9 mouse cellular contexts compared by ENCODE assay signal in the genomic region with DNA sequence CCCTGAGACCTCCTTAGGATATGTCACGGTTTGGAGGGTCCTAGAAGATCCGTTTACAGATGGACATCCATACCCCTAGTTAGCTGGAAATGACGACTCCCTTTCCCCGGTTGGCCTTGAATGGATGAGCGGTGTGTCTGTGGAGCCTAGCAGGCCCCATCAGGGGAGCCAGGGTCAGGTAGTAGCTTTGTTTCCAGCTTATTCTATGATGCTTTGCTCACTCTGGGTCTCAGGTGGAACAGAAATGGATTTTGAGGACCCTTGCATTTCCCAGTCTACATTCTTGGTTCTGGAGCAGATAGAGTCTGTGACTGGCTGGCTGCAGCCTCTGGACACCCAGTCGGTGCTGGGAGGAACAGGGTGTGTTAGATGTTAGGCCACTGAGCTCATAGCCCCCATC. TPM values are rescaled to one million over a fixed set of nuclear protein-coding genes. Genes with fewer than 3 reads are reported as not detected.
DNase-seq lines count a peak whose midpoint lies in the region; ATAC-seq and TF ChIP-seq lines count a peak whose summit lies in the region.
"Had no signal": no experiment of that assay in that cellular context is flagged by ENCODE, and none has a peak within 500 bp of the region (broad histone marks: within the 10 kb centered on the region; RNA-seq: fewer than 3 reads in every experiment).

No protein-coding gene starts in this region.

- no peak for ATAC-seq in megakaryocyte, adult 5-6 weeks (ENCODE audit: poor library complexity, severe bottlenecking)
- no peak for ATAC-seq in limb, embryonic 14.5 days (ENCODE audit: low FRiP score, low read depth)
- ATAC-seq in stomach, postnatal 0 days (ENCODE audit: low FRiP score, low TSS enrichment): no peak

- H3K4me3 ChIP-seq in megakaryocyte, embryonic 14.5 days (replicated peaks): peak overlapping the region; percentile 99
- H3K4me3 ChIP-seq in limb, embryonic 14.5 days (replicated peaks; ENCODE audit: low read length): peak overlapping the region; percentile 76
- H3K4me3 ChIP-seq in stomach, postnatal 0 days (ENCODE audit: low read depth, low read length): peak overlapping the region; percentile 82; the same call in 1 of the 2 replicates

- WGBS in limb, embryonic 14.5 days: 81% methylated on average over 6 of the region's 6 CpGs
- 66% methylated on average over 6 of the region's 6 CpGs for WGBS in stomach, postnatal 0 days

- H3K27me3 ChIP-seq in megakaryocyte, embryonic 14.5 days (replicated peaks): peaks cover 6% of the 10 kb centered on the region
- no peaks in the 10 kb centered on the region for H3K27me3 ChIP-seq in limb, embryonic 14.5 days (ENCODE audit: control insufficient read depth, insufficient read depth, low read length)
- no peaks in the 10 kb centered on the region for H3K27me3 ChIP-seq in stomach, postnatal 0 days (ENCODE audit: control insufficient read depth, insufficient read depth, low read length)

- no peak for TF ChIP-seq CTCF in stomach, postnatal 0 days (IDR thresholded peaks at IDR 0.05; ENCODE audit: low read depth)

- no peak overlapping the region for H3K9ac ChIP-seq in limb, embryonic 14.5 days (ENCODE audit: low read depth, low read length, severe bottlenecking)
- 0 out of 2 replicates have a peak overlapping the region, but pooled peaks have one; percentile 91 for H3K9ac ChIP-seq in stomach, postnatal 0 days (ENCODE audit: low read length)

- H3K4me1 ChIP-seq in megakaryocyte, embryonic 14.5 days: peaks cover 92% of the 10 kb centered on the region
- peaks cover 40% of the 10 kb centered on the region for H3K4me1 ChIP-seq in limb, embryonic 14.5 days (ENCODE audit: control insufficient read depth, insufficient read depth, low read length)
- H3K4me1 ChIP-seq in stomach, postnatal 0 days (replicated peaks; ENCODE audit: control insufficient read depth, insufficient read depth): peaks cover 16% of the 10 kb centered on the region

- peak overlapping the region; percentile 80; the same call in 1 of the 2 replicates for H3K27ac ChIP-seq in limb, embryonic 14.5 days (replicated peaks; ENCODE audit: low read depth, low read length)
- 0 out of 2 replicates have a peak overlapping the region, but pooled peaks have one; percentile 8 for H3K27ac ChIP-seq in stomach, postnatal 0 days (replicated peaks)

- peak; percentile 12 for DNase-seq in cerebellum, adult 11 months
- DNase-seq in cerebellum, postnatal 36 days: no peak
- no peak for DNase-seq in limb, embryonic 14.5 days (ENCODE audit: low spot score)
- DNase-seq in stomach, postnatal 0 days (ENCODE audit: low spot score): no peak
- DNase-seq in right cerebral cortex, postnatal 14 days: no peak
- no peak for DNase-seq in adrenal gland, adult 2 months

- no peak for TF ChIP-seq POLR2A in limb, embryonic 14.5 days (IDR thresholded peaks at IDR 0.05; ENCODE audit: borderline replicate concordance, extremely low read depth, insufficient read depth, insufficient read length)

- H3K4me2 ChIP-seq in limb, embryonic 14.5 days (replicated peaks; ENCODE audit: low read depth, low read length, severe bottlenecking): peak overlapping the region; percentile 90
- H3K4me2 ChIP-seq in stomach, postnatal 0 days (replicated peaks; ENCODE audit: low read depth): peak overlapping the region; percentile 91

- H3K36me3 ChIP-seq in megakaryocyte, embryonic 14.5 days (replicated peaks; ENCODE audit: low read length): peaks cover 31% of the 10 kb centered on the region
- peaks cover 10% of the 10 kb centered on the region for H3K36me3 ChIP-seq in limb, embryonic 14.5 days (ENCODE audit: control insufficient read depth, insufficient read depth, low read length)
- peaks cover under 1% of the 10 kb centered on the region; the same call in 1 of the 2 replicates for H3K36me3 ChIP-seq in stomach, postnatal 0 days (ENCODE audit: control insufficient read depth, insufficient read depth, low read length)

- no peaks in the 10 kb centered on the region for H3K9me3 ChIP-seq in megakaryocyte, embryonic 14.5 days
- H3K9me3 ChIP-seq in limb, embryonic 14.5 days (ENCODE audit: control insufficient read depth, low read length): no peaks in the 10 kb centered on the region
- H3K9me3 ChIP-seq in stomach, postnatal 0 days (ENCODE audit: control insufficient read depth, low read length): no peaks in the 10 kb centered on the region

- no peak for TF ChIP-seq EP300 in stomach, postnatal 0 days (optimal IDR thresholded peaks at IDR 0.05)

RNA-seq across cellular contexts. Expression of gene Git1, which starts 1.4 kb away (rescaled TPM):
- 65.1 and 158 TPM in 2 replicates for polyA plus RNA-seq in megakaryocyte, embryonic 14.5 days (2012; ENCODE audit: insufficient read depth, low replicate concordance)
- total RNA-seq in megakaryocyte, adult 5-6 weeks (2015): 17.6 and 20.0 TPM in 2 replicates
- total RNA-seq in megakaryocyte, adult 5-6 weeks (2017): 12.3 and 18.7 TPM in 2 replicates
- 57.1 and 71.7 TPM in 2 replicates for polyA plus RNA-seq in limb, embryonic 14.5 days (2012; rRNA removed)
- 17.3 and 18.2 TPM in 2 replicates for polyA plus RNA-seq in limb, embryonic 14.5 days (2014; fragmentation: Nextera tagmentation; extraction: Ambion mirVana)
- 5.9 and 7.9 TPM in 2 replicates for polyA plus RNA-seq in stomach, postnatal 0 days (2015; fragmentation: Nextera tagmentation; extraction: Ambion mirVana)
- total RNA-seq in adrenal gland, adult 2 months (2021): 10 to 100 TPM; 42.1 to 48.8 TPM
- 69.5 and 72.1 TPM in 2 replicates for polyA plus RNA-seq in adrenal gland, adult 2 months (2012; rRNA removed)

RNA-seq across cellular contexts. Expression of gene Ankrd13b, which starts 5.3 kb away (rescaled TPM):
- 6.7 and 9.3 TPM in 2 replicates for polyA plus RNA-seq in megakaryocyte, embryonic 14.5 days (2012; ENCODE audit: insufficient read depth, low replicate concordance)
- total RNA-seq in megakaryocyte, adult 5-6 weeks (2015): 2.0 and 2.1 TPM in 2 replicates
- 2.8 and 9.1 TPM in 2 replicates for total RNA-seq in megakaryocyte, adult 5-6 weeks (2017)
- 98.1 and 133 TPM in 2 replicates for polyA plus RNA-seq in limb, embryonic 14.5 days (2012; rRNA removed)
- polyA plus RNA-seq in limb, embryonic 14.5 days (2014; fragmentation: Nextera tagmentation; extraction: Ambion mirVana): 13.9 and 15.1 TPM in 2 replicates
- 2.4 and 3.0 TPM in 2 replicates for polyA plus RNA-seq in stomach, postnatal 0 days (2015; fragmentation: Nextera tagmentation; extraction: Ambion mirVana)
- 1 to 10 TPM; 6.0 to 7.3 TPM for total RNA-seq in adrenal gland, adult 2 months (2021)
- 24.7 and 27.8 TPM in 2 replicates for polyA plus RNA-seq in adrenal gland, adult 2 months (2012; rRNA removed)

RNA-seq across cellular contexts. Expression of gene Abhd15, which starts 20.1 kb away (rescaled TPM):
- 2.4 and 4.6 TPM in 2 replicates for polyA plus RNA-seq in megakaryocyte, embryonic 14.5 days (2012; ENCODE audit: insufficient read depth, low replicate concordance)
- 6.8 and 8.3 TPM in 2 replicates for total RNA-seq in megakaryocyte, adult 5-6 weeks (2015)
- 13.8 and 17.0 TPM in 2 replicates for total RNA-seq in megakaryocyte, adult 5-6 weeks (2017)
- 0.50 and 0.93 TPM in 2 replicates for polyA plus RNA-seq in limb, embryonic 14.5 days (2012; rRNA removed)
- polyA plus RNA-seq in limb, embryonic 14.5 days (2014; fragmentation: Nextera tagmentation; extraction: Ambion mirVana): 1.5 and 1.8 TPM in 2 replicates
- 1.8 and 1.9 TPM in 2 replicates for polyA plus RNA-seq in stomach, postnatal 0 days (2015; fragmentation: Nextera tagmentation; extraction: Ambion mirVana)
- total RNA-seq in adrenal gland, adult 2 months (2021): 10 to 100 TPM; 12.1 to 29.9 TPM
- polyA plus RNA-seq in adrenal gland, adult 2 months (2012; rRNA removed): 28.7 and 38.9 TPM in 2 replicates

RNA-seq across cellular contexts. Expression of gene Trp53i13, which starts 21.0 kb away (rescaled TPM):
- polyA plus RNA-seq in megakaryocyte, embryonic 14.5 days (2012; ENCODE audit: insufficient read depth, low replicate concordance): 22.3 and 38.9 TPM in 2 replicates
- 6.2 and 6.5 TPM in 2 replicates for total RNA-seq in megakaryocyte, adult 5-6 weeks (2015)
- 5.0 and 5.8 TPM in 2 replicates for total RNA-seq in megakaryocyte, adult 5-6 weeks (2017)
- 51.1 and 77.3 TPM in 2 replicates for polyA plus RNA-seq in limb, embryonic 14.5 days (2012; rRNA removed)
- polyA plus RNA-seq in limb, embryonic 14.5 days (2014; fragmentation: Nextera tagmentation; extraction: Ambion mirVana): 67.3 and 69.0 TPM in 2 replicates
- polyA plus RNA-seq in stomach, postnatal 0 days (2015; fragmentation: Nextera tagmentation; extraction: Ambion mirVana): 19.5 and 20.9 TPM in 2 replicates
- 10 to 100 TPM in 1 of 2 experiments, 1 to 10 TPM in 1; 6.3 to 15.6 TPM for total RNA-seq in adrenal gland, adult 2 months (2021)
- polyA plus RNA-seq in adrenal gland, adult 2 months (2012; rRNA removed): 31.1 and 37.1 TPM in 2 replicates

RNA-seq across cellular contexts. Expression of gene Gm10392, which starts 24.2 kb away (rescaled TPM):
- polyA plus RNA-seq in megakaryocyte, embryonic 14.5 days (2012; ENCODE audit: insufficient read depth, low replicate concordance): 0.08 TPM in 1 of 2 replicates, not detected in the other
- not detected in 2 replicates for total RNA-seq in megakaryocyte, adult 5-6 weeks (2015)
- 0.51 and 1.8 TPM in 2 replicates for total RNA-seq in megakaryocyte, adult 5-6 weeks (2017)
- not detected in 2 replicates for polyA plus RNA-seq in limb, embryonic 14.5 days (2012; rRNA removed)
- polyA plus RNA-seq in limb, embryonic 14.5 days (2014; fragmentation: Nextera tagmentation; extraction: Ambion mirVana): 0.12 TPM in 1 of 2 replicates, not detected in the other
- polyA plus RNA-seq in stomach, postnatal 0 days (2015; fragmentation: Nextera tagmentation; extraction: Ambion mirVana): 0.06 and 0.07 TPM in 2 replicates
- not detected for total RNA-seq in adrenal gland, adult 2 months (2021)
- 0.08 TPM in 1 of 2 replicates, not detected in the other for polyA plus RNA-seq in adrenal gland, adult 2 months (2012; rRNA removed)
- total RNA-seq: gastrocnemius, adult 8-10 months had no signal
